Mouse (Mus musculus): ENCODE results near the gene Dnah7a.
"Not testable (repeated sequence)": the region's sequence is repeated elsewhere in the genome, so short reads cannot be mapped to it uniquely, and the experiment has no call there.

Gene Dnah7a

DNA sequence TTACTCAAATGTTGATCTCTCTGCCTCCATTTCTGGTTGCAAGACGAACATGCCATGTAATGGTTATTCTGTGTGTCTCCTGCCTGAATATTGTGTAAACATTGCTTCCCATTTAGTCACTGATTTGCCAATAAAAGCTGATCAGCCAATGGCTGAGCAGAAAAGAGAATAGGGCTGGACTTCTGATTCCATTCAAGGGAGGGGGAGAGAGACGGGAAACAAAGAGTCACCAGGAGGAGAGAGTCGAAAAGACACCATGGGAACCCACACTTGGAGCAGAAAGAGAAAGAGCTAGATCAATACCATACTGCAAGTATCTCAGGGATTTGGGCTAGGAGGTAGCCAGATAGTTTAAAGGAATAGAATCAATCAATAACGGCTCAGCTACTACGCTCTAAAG lies 3.0 kb upstream of the Dnah7a start:
- in situ Hi-C loops (cut with MboI; ENCODE audit: low sequenced_read_pairs) = not testable (repeated sequence)

DNA sequence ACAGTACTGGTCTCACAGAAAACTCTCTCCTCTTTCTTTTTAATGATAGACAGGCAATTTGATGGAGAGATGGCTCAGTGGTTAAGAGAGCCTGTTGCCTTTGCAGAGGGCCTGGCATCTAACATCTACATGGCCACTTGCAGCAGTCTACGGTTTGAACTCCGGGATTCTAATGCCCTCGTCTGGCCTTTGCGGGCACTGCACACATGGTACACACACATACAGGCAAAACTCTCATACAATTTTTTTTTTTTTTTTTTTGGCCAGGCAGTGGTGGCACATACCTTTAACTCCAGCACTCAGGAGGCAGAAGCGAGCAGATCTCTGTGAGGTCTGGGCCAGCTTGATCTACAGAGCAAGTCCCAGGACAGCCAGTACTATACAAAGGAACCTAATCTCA lies 2.4 kb downstream of the Dnah7a start:
- in situ Hi-C loops (cut with MboI; ENCODE audit: low sequenced_read_pairs) = no loop called here

DNA sequence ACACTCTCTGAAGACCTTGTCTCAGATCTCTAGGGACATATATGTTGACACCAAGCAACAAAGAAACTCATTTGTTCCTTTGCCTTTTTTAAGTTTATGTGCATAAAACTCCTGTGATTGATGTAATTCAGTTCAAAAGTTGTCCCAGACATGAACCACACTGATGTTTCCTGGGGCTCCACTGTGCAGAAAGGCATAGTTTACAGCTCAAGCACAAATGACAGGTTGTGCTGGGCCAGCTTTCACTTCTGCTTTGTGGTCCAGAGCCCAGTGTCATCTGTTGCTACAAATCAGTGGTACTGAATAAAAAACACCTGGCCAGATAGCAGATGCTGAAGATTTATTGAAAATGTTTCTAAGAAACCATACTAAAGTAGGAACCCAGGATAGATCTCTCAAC lies 42.3 kb downstream of the Dnah7a start:
- in situ Hi-C loops (cut with MboI; ENCODE audit: low sequenced_read_pairs) = not testable (repeated sequence)

- in situ Hi-C loops (cut with MboI; ENCODE audit: low sequenced_read_pairs) = no loop called here
Measured at GRCm38 (mm10) chr1:53639865-53640794, 66.5 kb downstream of the Dnah7a start.

DNA sequence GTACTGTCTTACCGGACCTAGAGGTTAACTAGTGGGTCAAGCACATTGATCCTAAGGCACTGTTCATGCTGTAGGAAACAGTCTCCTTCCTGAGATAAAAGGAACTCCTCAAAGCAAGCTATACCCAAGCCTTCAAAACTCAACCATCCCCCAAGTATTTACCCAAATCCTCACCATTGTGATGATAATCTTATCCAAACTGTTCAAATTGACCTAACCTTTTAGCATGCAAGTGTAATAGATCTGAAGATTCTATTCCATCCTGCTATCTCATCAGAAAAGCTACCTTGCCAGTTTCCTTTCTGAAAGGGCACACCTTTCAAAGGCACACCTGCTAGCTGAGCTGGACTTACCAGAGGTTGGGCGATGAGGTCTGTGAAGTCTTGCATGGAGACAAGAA lies 70.9 kb downstream of the Dnah7a start:
- in situ Hi-C loops (cut with MboI; ENCODE audit: low sequenced_read_pairs) = not testable (repeated sequence)

- in situ Hi-C loops (cut with MboI; ENCODE audit: low sequenced_read_pairs) = not testable (repeated sequence)
Measured at GRCm38 (mm10) chr1:53632040-53632439, 74.5 kb downstream of the Dnah7a start.

DNA sequence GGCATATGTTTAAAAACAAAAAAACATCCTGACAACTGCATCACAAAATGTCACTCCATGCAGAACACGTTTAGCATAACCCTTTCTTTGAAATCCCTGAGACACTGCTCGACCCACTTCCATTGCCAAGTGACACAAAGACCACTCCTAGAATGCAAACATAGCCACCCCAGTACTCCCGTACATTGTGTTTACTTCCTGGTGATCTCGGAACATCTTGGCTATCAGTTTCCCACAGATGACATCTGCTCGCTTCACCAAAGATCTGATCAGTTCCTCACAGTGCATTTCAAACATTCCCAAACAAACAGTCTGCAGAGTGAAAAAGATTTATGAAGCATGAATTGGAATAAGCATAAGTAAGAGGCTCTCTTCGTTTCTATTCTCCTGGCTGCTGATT lies 76.6 kb downstream of the Dnah7a start:
- in situ Hi-C loops (cut with MboI; ENCODE audit: low sequenced_read_pairs) = no loop called here

DNA sequence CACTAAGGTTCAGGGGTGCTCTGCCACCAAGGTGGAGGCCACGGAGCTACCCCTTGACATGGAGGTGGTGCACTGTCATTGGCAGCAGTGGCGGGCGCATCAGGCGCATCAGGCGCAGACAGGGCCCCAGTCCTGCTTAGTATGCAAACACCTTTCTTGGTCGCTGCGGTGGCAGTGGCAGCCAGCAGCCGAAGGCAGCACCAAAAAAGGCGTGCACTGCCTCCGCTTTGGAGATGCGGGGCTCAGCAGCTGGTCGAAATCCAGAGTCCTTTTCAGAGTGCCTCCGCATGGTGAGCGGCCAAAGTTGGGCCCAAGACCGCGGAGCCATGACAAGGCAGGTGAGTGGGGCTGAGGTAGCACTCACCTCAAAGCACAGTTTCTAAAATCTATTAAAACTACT lies 93.1 kb downstream of the Dnah7a start:
- in situ Hi-C loops (cut with MboI; ENCODE audit: low sequenced_read_pairs) = no loop called here

DNA sequence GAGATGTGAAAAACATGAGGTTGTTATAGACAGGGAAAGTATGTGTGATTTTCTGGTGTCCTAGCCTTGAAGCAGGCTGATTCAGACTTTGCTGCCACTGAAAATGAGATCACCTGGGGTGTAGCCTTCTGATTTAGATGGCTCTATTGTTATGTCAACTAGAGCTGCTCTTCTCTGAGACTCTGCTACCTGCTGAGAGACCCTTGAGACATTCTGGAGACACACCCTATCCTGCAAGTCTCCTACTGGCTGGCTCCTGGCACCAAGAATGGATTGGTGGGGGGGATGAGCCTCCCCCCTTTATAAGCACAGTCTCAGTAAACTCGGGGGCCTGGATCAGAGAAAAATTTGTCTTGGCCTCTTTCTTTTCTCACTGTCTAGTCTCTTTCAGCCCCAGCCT lies 125.3 kb downstream of the Dnah7a start:
- in situ Hi-C loops (cut with MboI; ENCODE audit: low sequenced_read_pairs) = not testable (repeated sequence)

- in situ Hi-C loops (cut with MboI; ENCODE audit: low sequenced_read_pairs) = not testable (repeated sequence)
Measured at GRCm38 (mm10) chr1:53557918-53558317, 148.7 kb downstream of the Dnah7a start.

DNA sequence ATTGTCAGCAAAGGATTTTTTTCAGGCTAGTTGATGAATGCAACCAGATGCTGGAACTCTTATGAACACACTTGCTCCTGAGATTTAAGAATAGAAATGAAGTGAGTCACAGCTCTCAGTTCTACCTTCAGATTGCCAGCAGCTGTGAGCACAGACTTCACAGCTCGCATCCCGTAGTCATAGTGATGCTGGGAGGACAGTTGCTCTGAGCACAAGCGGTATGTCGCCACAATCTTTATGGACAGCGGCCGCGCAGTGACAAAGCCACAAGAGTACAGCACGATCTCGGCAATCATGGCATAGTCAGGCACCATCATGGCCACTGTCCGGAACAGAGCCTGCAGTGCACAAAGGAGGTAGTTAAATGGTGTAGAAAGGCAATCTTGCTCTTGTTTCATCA lies 159.6 kb downstream of the Dnah7a start:
- in situ Hi-C loops (cut with MboI; ENCODE audit: low sequenced_read_pairs) = not testable (repeated sequence)

- in situ Hi-C loops (cut with MboI; ENCODE audit: low sequenced_read_pairs) = not testable (repeated sequence)
Measured at GRCm38 (mm10) chr1:53538356-53538755, 168.2 kb downstream of the Dnah7a start.

DNA sequence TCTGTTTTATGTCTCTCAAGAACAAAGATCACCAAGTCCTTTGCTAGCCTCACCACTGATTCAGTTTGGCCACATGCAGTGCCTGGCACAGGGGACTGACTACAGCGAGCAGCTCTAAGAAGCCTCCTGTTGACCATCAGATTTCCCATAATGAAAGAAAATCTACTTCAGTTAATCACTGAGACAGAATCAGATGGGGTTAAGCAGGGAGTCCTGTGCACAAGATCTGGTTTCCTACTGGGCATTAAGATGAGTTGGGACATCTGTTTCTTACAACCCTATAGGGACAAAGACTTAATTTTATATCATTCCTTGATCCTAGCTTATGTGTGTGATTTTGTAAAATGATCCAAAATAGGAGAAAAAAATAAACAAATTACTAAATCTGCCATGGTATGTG lies 171.8 kb downstream of the Dnah7a start:
- in situ Hi-C loops (cut with MboI; ENCODE audit: low sequenced_read_pairs) = not testable (repeated sequence)

DNA sequence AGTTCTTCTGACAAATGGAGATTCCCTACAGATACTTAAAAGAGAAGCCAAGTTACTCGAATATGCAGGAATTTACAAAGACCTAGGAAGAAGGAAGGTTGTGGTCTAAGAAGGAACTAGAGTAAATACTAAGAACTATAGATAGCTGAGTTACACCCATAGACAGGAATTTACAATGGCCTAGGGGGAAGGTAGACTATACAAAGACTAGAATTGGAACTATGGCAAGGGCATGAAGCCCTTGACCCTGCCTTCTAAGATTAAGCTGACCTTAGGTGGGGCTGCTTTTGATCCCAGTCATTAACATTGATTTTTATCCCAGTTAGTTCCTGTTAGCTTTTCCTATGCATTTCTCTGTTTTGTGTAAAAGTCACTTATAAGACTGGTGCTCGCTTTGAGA lies 180.6 kb downstream of the Dnah7a start:
- in situ Hi-C loops (cut with MboI; ENCODE audit: low sequenced_read_pairs) = not testable (repeated sequence)

DNA sequence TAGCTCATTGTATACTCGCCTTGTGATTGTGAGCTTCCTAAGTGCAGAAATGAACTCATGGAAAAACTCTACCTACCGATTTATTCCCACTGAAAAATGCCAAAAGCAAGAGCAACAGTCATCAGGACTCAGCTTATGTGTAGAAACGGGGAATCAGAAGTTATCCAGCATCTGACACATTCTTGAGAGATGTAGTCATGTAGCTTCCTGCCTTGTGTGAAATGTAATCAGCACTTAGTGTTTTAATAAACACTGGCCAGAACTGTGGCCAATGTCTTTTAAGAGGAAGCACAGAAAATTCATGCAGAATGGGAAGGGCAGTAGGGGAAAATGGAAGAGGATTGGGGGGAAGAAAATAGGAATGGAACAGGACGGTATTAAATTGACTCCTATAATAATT lies 232.9 kb downstream of the Dnah7a start:
- in situ Hi-C loops (cut with MboI; ENCODE audit: low sequenced_read_pairs) = no loop called here

GRCm38 (mm10) chr1:53472084-53472483 lies 234.5 kb downstream of the Dnah7a start:
- in situ Hi-C loops (cut with MboI; ENCODE audit: low sequenced_read_pairs) = not testable (repeated sequence)

GRCm38 (mm10) chr1:53467325-53467670 lies 239.3 kb downstream of the Dnah7a start:
- in situ Hi-C loops (cut with MboI; ENCODE audit: low sequenced_read_pairs) = no loop called here

GRCm38 (mm10) chr1:53466524-53467324 lies 239.9 kb downstream of the Dnah7a start:
- in situ Hi-C loops (cut with MboI; ENCODE audit: low sequenced_read_pairs) = not testable (repeated sequence)

DNA sequence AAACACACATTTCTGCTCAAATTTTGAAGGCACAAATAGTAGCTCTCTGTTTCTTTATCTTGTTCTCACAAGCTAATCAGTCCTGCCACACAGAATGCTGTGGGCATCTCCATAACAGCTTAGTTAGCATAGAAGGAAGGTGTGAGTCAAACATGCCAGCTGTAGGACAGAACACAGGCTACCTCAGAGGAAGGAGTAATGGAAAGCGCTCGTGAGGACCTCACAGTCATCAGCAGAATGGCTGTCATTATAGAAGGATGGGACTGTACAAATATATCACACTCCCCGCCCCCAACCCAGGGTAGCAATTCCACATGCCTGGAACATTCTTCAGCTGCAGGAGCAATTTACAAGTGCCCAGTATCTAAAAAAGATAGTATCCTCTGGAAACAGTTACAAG lies 267.4 kb downstream of the Dnah7a start:
- in situ Hi-C loops (cut with MboI; ENCODE audit: low sequenced_read_pairs) = not testable (repeated sequence)

DNA sequence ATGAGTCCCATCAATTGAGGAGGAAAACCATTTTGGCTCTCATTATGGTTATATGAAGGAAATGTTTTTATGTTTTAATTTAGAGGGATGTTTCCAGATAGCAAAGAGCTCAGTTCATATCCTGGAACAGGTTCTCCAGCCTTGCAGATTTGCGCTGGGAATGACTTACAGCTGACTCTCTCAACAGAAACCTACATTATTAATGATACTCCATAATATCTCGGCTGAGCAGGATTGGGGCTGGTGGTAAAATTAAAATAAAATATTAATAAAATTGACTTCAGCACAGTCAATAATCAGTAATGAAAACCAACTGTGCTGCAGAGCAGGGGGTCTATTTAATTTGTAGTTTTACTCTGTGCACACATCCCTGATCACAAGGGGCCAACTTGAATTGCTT lies 274.2 kb downstream of the Dnah7a start:
- in situ Hi-C loops (cut with MboI; ENCODE audit: low sequenced_read_pairs) = not testable (repeated sequence)

DNA sequence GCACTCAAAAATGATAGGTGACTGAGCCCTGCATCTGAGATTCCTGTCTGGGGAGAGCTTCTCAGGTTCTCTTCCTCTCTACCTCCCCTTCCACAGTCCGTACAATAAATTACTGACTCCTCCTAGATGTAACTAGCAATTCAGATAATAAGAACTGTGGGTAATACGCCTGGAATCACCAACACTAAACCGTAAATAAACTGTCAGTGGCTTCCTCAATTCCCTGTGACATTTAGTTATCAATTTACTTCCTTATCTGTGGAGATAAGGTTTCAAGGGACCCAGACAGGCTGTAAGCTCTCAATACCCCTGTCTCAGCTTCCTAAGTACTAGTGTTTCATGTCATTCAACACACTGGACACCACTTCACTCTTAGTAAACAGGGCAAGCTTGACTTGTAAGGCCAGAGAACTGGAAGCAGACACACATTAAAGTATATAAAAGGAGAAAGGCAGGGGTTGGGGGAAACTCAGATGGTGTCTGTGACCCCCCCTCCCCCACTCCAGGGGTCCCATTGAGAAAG lies 300.7 kb downstream of the Dnah7a start:
- in situ Hi-C loops (cut with MboI; ENCODE audit: low sequenced_read_pairs) = no loop called here
